Mouse (Mus musculus) hindbrain, embryonic 12.5 days (tissue): Measurements from ENCODE around the gene Top1. TPM values are rescaled to one million over a fixed set of nuclear protein-coding genes. Genes with fewer than 3 reads are reported as not detected.

Experiments
- ATAC-seq: fragments of 200-750 bp; cut with Nextera tagmentation; 2 replicates; pipeline ENCODE4 v1.8.0; 2017; ENCODE audit warnings: moderate TSS enrichment; ENCODE audit not compliant: low FRiP score
- H3K27ac ChIP-seq: fragments of 300-500 bp; sonication (generic); 2 replicates; pipeline ENCODE4 v1.5.1; 2016; ENCODE audit warnings: mild to moderate bottlenecking
- H3K27me3 ChIP-seq: fragments of 300-500 bp; sonication (generic); 2 replicates; pipeline ENCODE4 v1.6.1; 2016; ENCODE audit warnings: mild to moderate bottlenecking
- H3K36me3 ChIP-seq: fragments of 300-500 bp; sonication (generic); 2 replicates; pipeline ENCODE4 v1.6.1; 2016; ENCODE audit warnings: mild to moderate bottlenecking
- H3K4me1 ChIP-seq: fragments of 300-500 bp; sonication (generic); 2 replicates; pipeline ENCODE4 v1.6.1; 2016
- H3K4me2 ChIP-seq: fragments of 300-500 bp; sonication (generic); replicated peaks from 2 replicates; pipeline ENCODE4 v1.6.1; 2016; ENCODE audit warnings: mild to moderate bottlenecking
- H3K4me3 ChIP-seq: fragments of 300-500 bp; sonication (generic); 2 replicates; pipeline ENCODE4 v1.5.1; 2016; ENCODE audit warnings: mild to moderate bottlenecking
- H3K9ac ChIP-seq: fragments of 300-500 bp; sonication (generic); 2 replicates; pipeline ENCODE4 v1.6.1; 2016; ENCODE audit warnings: mild to moderate bottlenecking, moderate library complexity
- H3K9me3 ChIP-seq: fragments of 300-500 bp; sonication (generic); replicated peaks from 2 replicates; pipeline ENCODE4 v1.6.1; 2016; ENCODE audit warnings: mild to moderate bottlenecking
- WGBS: fragments of 180-500 bp; shearing (Covaris S2); methylation state at CpG from one replicate; pipeline ENCODE4 v1.1.7; 2016; 5-methylcytosine and 5-hydroxymethylcytosine counted together
- polyA plus RNA-seq: library from polyadenylated mRNA; unstranded; fragments of >200 nt; fragmentation: Nextera tagmentation; extraction: Ambion mirVana; gene quantifications from 2 replicates; pipeline ENCODE4 v1.2.1, GENCODE M21; 2016

Top1 gene
- polyA plus RNA-seq, 1 experiment from 2014 or later: 122 TPM

DNA sequence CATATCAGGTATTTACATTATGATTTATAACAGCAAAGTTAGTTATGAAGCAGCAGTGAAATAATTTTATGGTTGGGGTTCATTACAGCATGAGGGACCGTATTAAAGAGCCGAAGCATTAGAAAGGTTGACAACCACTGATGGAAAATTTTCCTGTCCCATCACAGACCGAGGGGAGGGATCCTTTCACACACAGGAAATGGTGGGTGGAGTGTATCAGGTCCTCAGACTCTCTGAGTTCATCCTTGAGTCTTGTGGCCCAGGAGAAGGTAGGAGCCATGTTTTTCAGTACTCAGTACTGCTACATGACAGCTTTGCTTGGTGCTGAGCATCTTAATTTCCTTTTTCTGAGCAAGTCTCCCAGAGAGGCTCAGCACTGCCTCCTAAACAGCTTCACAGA lies 118.1 kb downstream of the Top1 start:
- H3K27ac ChIP-seq: no peak overlapping the region
- no peak for ATAC-seq
- H3K27me3 ChIP-seq: no peaks in the 10 kb centered on the region
- H3K4me1 ChIP-seq: no peaks in the 10 kb centered on the region
- WGBS: 89% methylated on average over 3 of the region's 3 CpGs
- no peak overlapping the region for H3K4me2 ChIP-seq
- H3K36me3 ChIP-seq: peaks cover 73% of the 10 kb centered on the region
- no peaks in the 10 kb centered on the region for H3K9me3 ChIP-seq
- no peak overlapping the region for H3K4me3 ChIP-seq
- H3K9ac ChIP-seq: no peak overlapping the region

DNA sequence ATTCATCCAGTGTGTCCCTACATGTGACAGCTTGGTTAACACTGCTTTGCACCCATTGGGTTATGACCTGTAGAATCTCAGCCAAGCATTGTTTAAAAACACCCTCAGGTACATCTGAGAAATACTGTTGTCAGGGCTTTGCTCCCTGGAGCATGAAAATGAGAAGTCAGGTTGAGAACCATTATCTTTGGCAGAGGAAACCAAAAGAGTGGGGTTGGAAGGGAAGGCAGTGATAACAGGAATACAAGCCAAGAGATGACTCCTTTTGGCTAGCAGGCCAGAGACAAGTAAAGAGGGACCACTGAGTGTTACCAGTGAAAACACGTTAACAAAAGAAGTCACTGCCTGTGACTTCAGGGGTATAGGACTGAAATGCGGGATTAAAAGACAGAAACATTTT lies 118.7 kb downstream of the Top1 start:
- no peak for ATAC-seq
- 82% methylated on average over 2 of the region's 2 CpGs for WGBS
- Histone ChIP-seq H3K9me3 (no peaks in the 10 kb centered on the region), H3K36me3 (peaks cover 73% of the 10 kb centered on the region), H3K27ac (no peak overlapping the region), H3K4me2 (no peak overlapping the region), H3K27me3 (no peaks in the 10 kb centered on the region), H3K9ac (no peak overlapping the region), H3K4me3 (no peak overlapping the region), H3K4me1 (no peaks in the 10 kb centered on the region)

DNA sequence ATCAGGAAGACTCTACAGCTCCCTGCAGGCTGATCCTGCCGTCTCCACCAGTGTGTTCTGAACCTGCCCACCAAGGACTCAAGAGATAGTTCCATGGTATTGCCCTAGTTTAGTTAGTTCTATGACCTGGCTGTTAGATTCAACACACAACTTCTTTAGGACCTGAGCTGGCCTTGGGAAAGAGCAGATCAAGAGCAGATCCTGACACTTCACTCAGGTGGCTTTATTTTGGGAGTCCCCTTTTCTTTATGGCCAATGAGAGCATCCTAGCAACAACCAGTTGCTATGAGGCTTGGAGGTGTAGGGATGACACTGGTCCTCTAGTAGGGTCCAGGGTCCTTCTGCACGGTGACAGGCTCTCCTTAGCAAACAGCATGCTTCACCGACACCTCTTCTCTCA lies 119.4 kb downstream of the Top1 start:
- WGBS: 75% methylated on average over 3 of the region's 3 CpGs
- Histone ChIP-seq H3K27me3 (no peaks in the 10 kb centered on the region), H3K27ac (no peak overlapping the region), H3K9ac (no peak overlapping the region), H3K4me2 (no peak overlapping the region), H3K36me3 (peaks cover 67% of the 10 kb centered on the region), H3K9me3 (no peaks in the 10 kb centered on the region), H3K4me3 (no peak overlapping the region), H3K4me1 (no peaks in the 10 kb centered on the region)
- ATAC-seq: no peak

DNA sequence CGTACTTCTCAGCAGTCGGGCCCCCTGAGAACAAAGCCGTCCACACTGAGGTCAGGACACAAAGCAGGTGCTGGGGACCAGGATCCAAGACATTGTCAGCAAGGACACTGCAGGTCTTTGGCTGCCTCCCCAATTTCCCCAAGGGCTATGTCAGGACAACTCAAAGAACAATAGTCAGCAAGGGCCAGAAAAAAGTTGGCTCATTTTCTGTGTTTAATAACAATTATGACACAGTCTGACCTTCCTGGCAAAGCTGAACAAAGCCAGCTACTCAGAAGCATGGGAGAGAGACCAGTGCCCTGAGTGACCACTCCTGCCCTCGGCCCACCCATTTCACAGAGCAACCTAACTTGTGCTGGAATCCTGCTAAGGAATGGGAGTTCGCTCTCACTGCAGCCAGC lies 120.7 kb downstream of the Top1 start:
- Histone ChIP-seq H3K4me1 (no peaks in the 10 kb centered on the region), H3K4me3 (no peak overlapping the region), H3K4me2 (no peak overlapping the region), H3K27me3 (no peaks in the 10 kb centered on the region), H3K27ac (no peak overlapping the region), H3K36me3 (peaks cover 55% of the 10 kb centered on the region), H3K9me3 (no peaks in the 10 kb centered on the region), H3K9ac (no peak overlapping the region)
- WGBS: 77% methylated on average over 5 of the region's 5 CpGs
- ATAC-seq: no peak

DNA sequence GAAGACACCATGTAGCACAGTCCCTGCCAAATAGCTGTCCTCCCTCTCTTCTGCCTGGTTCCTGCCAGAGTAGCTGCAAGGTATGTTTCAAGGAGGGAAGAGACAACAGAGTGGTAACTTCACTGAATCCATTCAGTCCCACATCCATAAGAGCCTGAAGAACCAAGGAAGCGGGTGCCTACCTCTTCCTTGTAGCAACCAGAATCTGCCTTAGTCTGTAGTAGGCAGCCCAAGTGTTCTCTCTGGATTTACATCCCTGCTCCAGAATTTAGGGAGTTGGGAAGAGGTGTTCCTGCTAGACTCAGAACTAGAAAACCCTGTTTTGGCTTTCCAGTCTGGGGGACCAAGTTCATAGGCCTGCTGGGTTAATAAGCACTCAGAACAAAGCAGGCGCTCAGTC lies 121.5 kb downstream of the Top1 start:
- no peak overlapping the region for H3K9ac ChIP-seq
- 97% methylated on average over 2 of the region's 2 CpGs for WGBS
- no peaks in the 10 kb centered on the region for H3K9me3 ChIP-seq
- H3K27me3 ChIP-seq: no peaks in the 10 kb centered on the region
- no peaks in the 10 kb centered on the region for H3K4me1 ChIP-seq
- H3K4me3 ChIP-seq: no peak overlapping the region
- H3K4me2 ChIP-seq: no peak overlapping the region
- H3K36me3 ChIP-seq: peaks cover 46% of the 10 kb centered on the region
- ATAC-seq: no peak
- H3K27ac ChIP-seq: no peak overlapping the region

- Histone ChIP-seq H3K36me3 (peaks cover 36% of the 10 kb centered on the region), H3K27ac (no peak overlapping the region), H3K9me3 (no peaks in the 10 kb centered on the region), H3K4me2 (no peak overlapping the region), H3K4me3 (no peak overlapping the region), H3K9ac (no peak overlapping the region), H3K27me3 (no peaks in the 10 kb centered on the region), H3K4me1 (no peaks in the 10 kb centered on the region)
- ATAC-seq: no peak
- WGBS: 84% methylated on average over 4 of the region's 4 CpGs
These were observed 122.5 kb downstream of the Top1 start for GRCm38 (mm10) chr2:160768097-160768695.

DNA sequence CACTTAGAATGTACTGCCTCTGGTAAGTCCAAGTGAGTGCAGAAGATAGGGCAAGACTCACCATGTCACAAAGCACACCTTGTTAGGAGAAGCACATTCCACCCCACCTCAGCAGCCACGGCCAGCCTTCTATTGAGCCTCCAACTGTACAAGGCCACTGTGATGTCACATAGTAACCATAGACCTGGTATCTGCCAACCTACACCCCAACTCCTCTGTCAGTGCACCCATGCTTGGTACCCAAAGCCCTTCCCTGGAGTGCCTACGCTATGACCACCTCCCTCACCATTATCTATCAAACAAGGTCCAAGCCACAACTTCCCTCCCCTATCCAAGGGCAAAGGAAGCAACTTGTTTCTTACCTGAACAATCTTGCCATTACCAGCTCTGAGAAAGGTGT lies 123.3 kb downstream of the Top1 start:
- Histone ChIP-seq H3K4me1 (no peaks in the 10 kb centered on the region), H3K36me3 (peaks cover 29% of the 10 kb centered on the region), H3K27ac (no peak overlapping the region), H3K4me3 (no peak overlapping the region), H3K4me2 (no peak overlapping the region), H3K27me3 (no peaks in the 10 kb centered on the region), H3K9me3 (no peaks in the 10 kb centered on the region), H3K9ac (no peak overlapping the region)
- no peak for ATAC-seq
- WGBS: 98% methylated on average over 2 of the region's 2 CpGs

- Histone ChIP-seq H3K36me3 (peaks cover 20% of the 10 kb centered on the region), H3K27ac (no peak overlapping the region), H3K27me3 (no peaks in the 10 kb centered on the region), H3K4me1 (no peaks in the 10 kb centered on the region), H3K9ac (no peak overlapping the region), H3K4me2 (no peak overlapping the region), H3K4me3 (no peak overlapping the region), H3K9me3 (no peaks in the 10 kb centered on the region)
- ATAC-seq: no peak
These were observed 124.7 kb downstream of the Top1 start for GRCm38 (mm10) chr2:160770409-160770808.

DNA sequence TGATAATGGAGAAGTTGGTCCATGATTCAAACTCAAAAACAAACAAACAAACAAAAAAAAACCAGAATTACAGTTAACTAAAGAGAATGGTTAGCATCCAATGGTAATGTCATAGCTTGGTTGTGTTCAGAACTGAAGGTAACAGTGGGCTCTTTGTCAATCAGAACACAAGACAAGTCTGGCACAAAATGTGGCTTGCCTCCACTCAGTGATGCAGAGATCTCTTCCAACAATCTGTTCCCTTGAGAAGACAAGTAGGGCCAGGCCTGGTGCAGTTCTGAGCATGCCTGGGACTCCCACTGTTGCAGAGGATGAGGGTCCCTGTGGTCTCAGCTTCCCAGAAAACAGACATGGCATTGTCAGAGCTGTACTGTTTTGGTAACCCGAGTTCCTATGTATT lies 125.2 kb downstream of the Top1 start:
- H3K9ac ChIP-seq: no peak overlapping the region
- H3K9me3 ChIP-seq: no peaks in the 10 kb centered on the region
- H3K4me2 ChIP-seq: no peak overlapping the region
- H3K27ac ChIP-seq: no peak overlapping the region
- no peaks in the 10 kb centered on the region for H3K4me1 ChIP-seq
- 82% methylated on average over 1 of the region's 1 CpGs for WGBS
- H3K4me3 ChIP-seq: no peak overlapping the region
- ATAC-seq: no peak
- H3K27me3 ChIP-seq: no peaks in the 10 kb centered on the region
- peaks cover 16% of the 10 kb centered on the region for H3K36me3 ChIP-seq

- no peaks in the 10 kb centered on the region for H3K4me1 ChIP-seq
- no peak overlapping the region for H3K9ac ChIP-seq
- no peak overlapping the region for H3K27ac ChIP-seq
- no peak overlapping the region for H3K4me3 ChIP-seq
- no peaks in the 10 kb centered on the region for H3K27me3 ChIP-seq
- peaks cover 13% of the 10 kb centered on the region for H3K36me3 ChIP-seq
- H3K4me2 ChIP-seq: no peak overlapping the region
- no peaks in the 10 kb centered on the region for H3K9me3 ChIP-seq
- WGBS: 88% methylated on average over 8 of the region's 8 CpGs
- ATAC-seq: no peak
These were observed 125.9 kb downstream of the Top1 start for GRCm38 (mm10) chr2:160771325-160772276.
